Mouse (Mus musculus) lung, embryonic 16.5 days (tissue): ENCODE data around the gene Trpv2. TPM values are rescaled to one million over a fixed set of nuclear protein-coding genes. Genes with fewer than 3 reads are reported as not detected.
A peak's percentile ranks its signal among the peaks of the same experiment; 100 is the strongest.

ENCODE experiments used
- ATAC-seq: fragments of 200-750 bp; cut with Nextera tagmentation; 2 replicates; pipeline ENCODE4 v1.8.0; 2017; ENCODE audit warnings: low read depth, mild to moderate bottlenecking, moderate library complexity
- H3K27ac ChIP-seq: fragments of 300-500 bp; sonication (generic); 2 replicates; pipeline ENCODE4 v1.5.1; 2014; ENCODE audit warnings: mild to moderate bottlenecking, control low read depth, low read length
- H3K27me3 ChIP-seq: fragments of 300-500 bp; sonication (generic); 2 replicates; pipeline ENCODE4 v1.6.1; 2014; ENCODE audit warnings: low read depth, low read length, mixed read lengths; ENCODE audit not compliant: control insufficient read depth, insufficient read depth
- H3K36me3 ChIP-seq: fragments of 300-500 bp; sonication (generic); 2 replicates; pipeline ENCODE4 v1.6.1; 2014; ENCODE audit warnings: low read length; ENCODE audit not compliant: control insufficient read depth, insufficient read depth
- H3K4me1 ChIP-seq: fragments of 300-500 bp; sonication (generic); replicated peaks from 2 replicates; pipeline ENCODE4 v1.6.1; 2014; ENCODE audit warnings: low read length, mixed read lengths; ENCODE audit not compliant: control insufficient read depth, insufficient read depth
- H3K4me2 ChIP-seq: fragments of 300-500 bp; sonication (generic); 2 replicates; pipeline ENCODE4 v1.6.1; 2014; ENCODE audit warnings: low read depth, low read length, control low read depth
- H3K4me3 ChIP-seq: fragments of 300-500 bp; sonication (generic); 2 replicates; pipeline ENCODE4 v1.5.1; 2014; ENCODE audit warnings: mild to moderate bottlenecking, low read length, control low read depth
- H3K9ac ChIP-seq: fragments of 300-500 bp; sonication (generic); 2 replicates; pipeline ENCODE4 v1.6.1; 2014; ENCODE audit warnings: low read length, control low read depth
- H3K9me3 ChIP-seq: fragments of 300-500 bp; sonication (generic); 2 replicates; pipeline ENCODE4 v1.6.1; 2016; ENCODE audit warnings: low read length; ENCODE audit not compliant: control insufficient read depth
- WGBS: fragments of 180-500 bp; shearing (Covaris S2); extraction: QIAGEN DNeasy Blood & Tissue Kit; methylation state at CpG from one replicate; pipeline ENCODE4 v1.1.7; 2014; 5-methylcytosine and 5-hydroxymethylcytosine counted together
- polyA plus RNA-seq: library from polyadenylated mRNA; unstranded; fragments of >200 nt; fragmentation: Nextera tagmentation; extraction: Ambion mirVana; gene quantifications from 2 replicates; pipeline ENCODE4 v1.2.1, GENCODE M21; 2015

Trpv2 gene
- polyA plus RNA-seq, 1 experiment from 2014 or later = 4.8 TPM

- no peaks in the 10 kb centered on the region for H3K4me1 ChIP-seq
- no peak overlapping the region for H3K4me3 ChIP-seq
- no peak for ATAC-seq
- no peaks in the 10 kb centered on the region for H3K27me3 ChIP-seq
- H3K27ac ChIP-seq = no peak overlapping the region
- H3K9me3 ChIP-seq = peaks cover 3% of the 10 kb centered on the region; the same call in 1 of the 2 replicates
- no peaks in the 10 kb centered on the region for H3K36me3 ChIP-seq
- no peak overlapping the region for H3K9ac ChIP-seq
- 55% methylated on average over 3 of the region's 3 CpGs for WGBS
- H3K4me2 ChIP-seq = no peak overlapping the region
Observed at GRCm38 (mm10) chr11:62568300-62568699, 6.0 kb upstream of the Trpv2 start.

- Histone ChIP-seq H3K27me3 (peaks cover 3% of the 10 kb centered on the region; the same call in 1 of the 2 replicates), H3K4me1 (peaks cover 7% of the 10 kb centered on the region; the same call in 1 of the 2 replicates), H3K9ac (no peak overlapping the region), H3K9me3 (peaks cover 3% of the 10 kb centered on the region; the same call in 1 of the 2 replicates), H3K4me3 (no peak overlapping the region), H3K4me2 (no peak overlapping the region), H3K27ac (no peak overlapping the region), H3K36me3 (no peaks in the 10 kb centered on the region)
- no peak for ATAC-seq
- WGBS = 69% methylated on average over 4 of the region's 4 CpGs
Observed at GRCm38 (mm10) chr11:62574703-62575085, 408 bp downstream of the Trpv2 start.

GRCm38 (mm10) chr11:62575297-62575658, 992 bp downstream of the Trpv2 start:
- Histone ChIP-seq H3K4me2 (peak overlapping the region; percentile 98), H3K9me3 (peaks cover 3% of the 10 kb centered on the region; the same call in 1 of the 2 replicates), H3K9ac (peak overlapping the region; percentile 62), H3K4me3 (peak overlapping the region; percentile 57), H3K4me1 (peaks cover 7% of the 10 kb centered on the region; the same call in 1 of the 2 replicates), H3K27me3 (peaks cover 3% of the 10 kb centered on the region; the same call in 1 of the 2 replicates), H3K27ac (no peak overlapping the region), H3K36me3 (no peaks in the 10 kb centered on the region)
- peak; percentile 87 for ATAC-seq
- WGBS = 2% methylated on average over 9 of the region's 9 CpGs

GRCm38 (mm10) chr11:62575659-62576438, 1.6 kb downstream of the Trpv2 start:
- Histone ChIP-seq H3K4me3 (peak overlapping the region; percentile 57), H3K27me3 (peaks cover 3% of the 10 kb centered on the region; the same call in 1 of the 2 replicates), H3K36me3 (no peaks in the 10 kb centered on the region), H3K9ac (peak overlapping the region; percentile 62), H3K4me2 (peak overlapping the region; percentile 98), H3K9me3 (peaks cover 3% of the 10 kb centered on the region; the same call in 1 of the 2 replicates), H3K27ac (no peak overlapping the region), H3K4me1 (peaks cover 7% of the 10 kb centered on the region; the same call in 1 of the 2 replicates)
- ATAC-seq = peak; percentile 48
- WGBS = 8% methylated on average over 27 of the region's 27 CpGs

GRCm38 (mm10) chr11:62576530-62577152, 2.4 kb downstream of the Trpv2 start:
- WGBS = 61% methylated on average over 16 of the region's 16 CpGs
- H3K9ac ChIP-seq = peak overlapping the region; percentile 14; the same call in 1 of the 2 replicates
- H3K4me1 ChIP-seq = peaks cover 7% of the 10 kb centered on the region; the same call in 1 of the 2 replicates
- H3K27me3 ChIP-seq = peaks cover 3% of the 10 kb centered on the region; the same call in 1 of the 2 replicates
- H3K9me3 ChIP-seq = peaks cover 3% of the 10 kb centered on the region; the same call in 1 of the 2 replicates
- H3K4me3 ChIP-seq = peak overlapping the region; percentile 57; the same call in 1 of the 2 replicates
- no peaks in the 10 kb centered on the region for H3K36me3 ChIP-seq
- ATAC-seq = no peak
- peak overlapping the region; percentile 98 for H3K4me2 ChIP-seq
- no peak overlapping the region for H3K27ac ChIP-seq

- no peak overlapping the region for H3K27ac ChIP-seq
- H3K27me3 ChIP-seq = no peaks in the 10 kb centered on the region
- no peaks in the 10 kb centered on the region for H3K36me3 ChIP-seq
- H3K9me3 ChIP-seq = no peaks in the 10 kb centered on the region
- no peak overlapping the region for H3K4me2 ChIP-seq
- no peak for ATAC-seq
- WGBS = 88% methylated on average over 6 of the region's 6 CpGs
- H3K4me1 ChIP-seq = no peaks in the 10 kb centered on the region; the same call in 1 of the 2 replicates
- H3K4me3 ChIP-seq = no peak overlapping the region
- no peak overlapping the region for H3K9ac ChIP-seq
Observed at GRCm38 (mm10) chr11:62583031-62583430, 8.7 kb downstream of the Trpv2 start.

GRCm38 (mm10) chr11:62584671-62585206, 10.5 kb downstream of the Trpv2 start:
- Histone ChIP-seq H3K4me1 (no peaks in the 10 kb centered on the region; the same call in 1 of the 2 replicates), H3K9me3 (no peaks in the 10 kb centered on the region), H3K27me3 (no peaks in the 10 kb centered on the region), H3K4me3 (no peak overlapping the region), H3K4me2 (no peak overlapping the region), H3K36me3 (no peaks in the 10 kb centered on the region), H3K9ac (no peak overlapping the region), H3K27ac (no peak overlapping the region)
- 63% methylated on average over 9 of the region's 9 CpGs for WGBS
- no peak for ATAC-seq

GRCm38 (mm10) chr11:62587034-62587433, 12.7 kb downstream of the Trpv2 start:
- Histone ChIP-seq H3K4me3 (no peak overlapping the region), H3K36me3 (no peaks in the 10 kb centered on the region), H3K4me1 (no peaks in the 10 kb centered on the region; the same call in 1 of the 2 replicates), H3K27ac (no peak overlapping the region), H3K27me3 (no peaks in the 10 kb centered on the region), H3K9me3 (no peaks in the 10 kb centered on the region), H3K4me2 (no peak overlapping the region), H3K9ac (no peak overlapping the region)
- 84% methylated on average over 5 of the region's 5 CpGs for WGBS
- no peak for ATAC-seq

- H3K4me2 ChIP-seq = no peak overlapping the region
- H3K36me3 ChIP-seq = no peaks in the 10 kb centered on the region
- no peak overlapping the region for H3K4me3 ChIP-seq
- H3K27ac ChIP-seq = no peak overlapping the region
- H3K9ac ChIP-seq = no peak overlapping the region
- H3K27me3 ChIP-seq = no peaks in the 10 kb centered on the region
- no peaks in the 10 kb centered on the region for H3K9me3 ChIP-seq
- ATAC-seq = no peak
- 76% methylated on average over 10 of the region's 10 CpGs for WGBS
- no peaks in the 10 kb centered on the region; the same call in 1 of the 2 replicates for H3K4me1 ChIP-seq
Observed at GRCm38 (mm10) chr11:62589391-62589790, 15.1 kb downstream of the Trpv2 start.
